Mouse (Mus musculus): ENCODE measurements around the gene Inpp5b. TPM values are rescaled to one million over a fixed set of nuclear protein-coding genes. Genes with fewer than 3 reads are reported as not detected.
"Not testable (repeated sequence)": the region's sequence is repeated elsewhere in the genome, so short reads cannot be mapped to it uniquely, and the experiment has no call there.

The Inpp5b gene
- polyA plus RNA-seq, 1 experiment, result 93.3 TPM

GRCm38 (mm10) chr4:124708518-124709477, 32.9 kb upstream of the Inpp5b start:
- peak; percentile 89 for DNase-seq
- WGBS, result under 1% methylated on average over 41 of the region's 41 CpGs
- Histone ChIP-seq H3K4me3 (replicated peaks; ENCODE audit: extremely low read depth, low read depth, low read length) (peak overlapping the region; percentile 71), H3K4me1 (ENCODE audit: control insufficient read depth, insufficient read depth, low read length) (peaks cover 32% of the 10 kb centered on the region)
- TF ChIP-seq CTCF (IDR thresholded peaks at IDR 0.05; ENCODE audit: insufficient read depth, low read length) (no peak), POLR2A (IDR thresholded peaks at IDR 0.05; ENCODE audit: borderline replicate concordance, extremely low read depth, low read depth, low read length) (peak; percentile 71; the same call in 1 of the 2 replicates)

GRCm38 (mm10) chr4:124709961-124710446, 31.6 kb upstream of the Inpp5b start:
- peak; percentile 47 for DNase-seq
- Histone ChIP-seq H3K4me3 (replicated peaks; ENCODE audit: extremely low read depth, low read depth, low read length) (peak overlapping the region; percentile 64), H3K4me1 (ENCODE audit: control insufficient read depth, insufficient read depth, low read length) (peaks cover 24% of the 10 kb centered on the region)
- 3% methylated on average over 18 of the region's 18 CpGs for WGBS
- no peak for TF ChIP-seq POLR2A (IDR thresholded peaks at IDR 0.05; ENCODE audit: borderline replicate concordance, extremely low read depth, low read depth, low read length)
- no peak for TF ChIP-seq CTCF (IDR thresholded peaks at IDR 0.05; ENCODE audit: insufficient read depth, low read length)

- 4% methylated on average over 5 of the region's 5 CpGs for WGBS
- TF ChIP-seq POLR2A (IDR thresholded peaks at IDR 0.05; ENCODE audit: borderline replicate concordance, extremely low read depth, low read depth, low read length) (no peak), CTCF (IDR thresholded peaks at IDR 0.05; ENCODE audit: insufficient read depth, low read length) (peak; percentile 28; the same call in 1 of the 2 replicates)
- DNase-seq, result peak; percentile 24
Measured at GRCm38 (mm10) chr4:124710776-124711291, 30.8 kb upstream of the Inpp5b start.

GRCm38 (mm10) chr4:124712618-124713017, 29.0 kb upstream of the Inpp5b start:
- Histone ChIP-seq H3K4me3 (replicated peaks; ENCODE audit: extremely low read depth, low read depth, low read length) (no peak overlapping the region), H3K4me1 (ENCODE audit: control insufficient read depth, insufficient read depth, low read length) (peaks cover 23% of the 10 kb centered on the region)
- TF ChIP-seq CTCF (IDR thresholded peaks at IDR 0.05; ENCODE audit: insufficient read depth, low read length), result no peak
- TF ChIP-seq POLR2A (IDR thresholded peaks at IDR 0.05; ENCODE audit: borderline replicate concordance, extremely low read depth, low read depth, low read length), result no peak
- DNase-seq, result no peak
- 91% methylated on average over 6 of the region's 6 CpGs for WGBS

More at GRCm38 (mm10) chr4:124710776-124711291, 30.8 kb upstream of the Inpp5b start:
- Histone ChIP-seq H3K4me3 (replicated peaks; ENCODE audit: extremely low read depth, low read depth, low read length) (no peak overlapping the region), H3K4me1 (ENCODE audit: control insufficient read depth, insufficient read depth, low read length) (peaks cover 24% of the 10 kb centered on the region)

- not testable (repeated sequence) for H3K4me3 ChIP-seq (replicated peaks; ENCODE audit: extremely low read depth, low read depth, low read length); DNase-seq
- 66% methylated on average over 5 of the region's 5 CpGs for WGBS
- H3K4me1 ChIP-seq (ENCODE audit: control insufficient read depth, insufficient read depth, low read length), result peaks cover 18% of the 10 kb centered on the region
Measured at GRCm38 (mm10) chr4:124713850-124714249, 27.8 kb upstream of the Inpp5b start.

- TF ChIP-seq POLR2A (IDR thresholded peaks at IDR 0.05; ENCODE audit: borderline replicate concordance, extremely low read depth, low read depth, low read length), result peak; percentile 55; the same call in 1 of the 2 replicates
- peak; percentile 84 for TF ChIP-seq CTCF (IDR thresholded peaks at IDR 0.05; ENCODE audit: insufficient read depth, low read length)
- DNase-seq, result peak; percentile 95
- peaks cover 12% of the 10 kb centered on the region for H3K4me1 ChIP-seq (ENCODE audit: control insufficient read depth, insufficient read depth, low read length)
- peak within 1 kb of the TSS; percentile 90 for H3K4me3 ChIP-seq (replicated peaks; ENCODE audit: extremely low read depth, low read depth, low read length)
- WGBS, result under 1% methylated on average over 57 of the region's 57 CpGs
Measured at GRCm38 (mm10) chr4:124714545-124715481, 26.8 kb upstream of the Inpp5b start, which contains the start of gene Sf3a3. Gene Sf3a3, plus strand, starts transcription at chr4:124714776.

- 93% methylated on average over 4 of the region's 4 CpGs for WGBS
- no peak for DNase-seq
- Histone ChIP-seq H3K4me3 (replicated peaks; ENCODE audit: extremely low read depth, low read depth, low read length) (no peak overlapping the region), H3K4me1 (ENCODE audit: control insufficient read depth, insufficient read depth, low read length) (peaks cover 7% of the 10 kb centered on the region; the same call in 1 of the 2 replicates)
- TF ChIP-seq POLR2A (IDR thresholded peaks at IDR 0.05; ENCODE audit: borderline replicate concordance, extremely low read depth, low read depth, low read length) (no peak), CTCF (IDR thresholded peaks at IDR 0.05; ENCODE audit: insufficient read depth, low read length) (no peak)
Measured at GRCm38 (mm10) chr4:124719101-124719500, 22.5 kb upstream of the Inpp5b start.

GRCm38 (mm10) chr4:124726121-124726520, 15.5 kb upstream of the Inpp5b start:
- DNase-seq, result no peak
- H3K4me1 ChIP-seq (ENCODE audit: control insufficient read depth, insufficient read depth, low read length), result no peaks in the 10 kb centered on the region
- TF ChIP-seq CTCF (IDR thresholded peaks at IDR 0.05; ENCODE audit: insufficient read depth, low read length), result no peak
- TF ChIP-seq POLR2A (IDR thresholded peaks at IDR 0.05; ENCODE audit: borderline replicate concordance, extremely low read depth, low read depth, low read length), result no peak
- no peak overlapping the region for H3K4me3 ChIP-seq (replicated peaks; ENCODE audit: extremely low read depth, low read depth, low read length)
- WGBS, result 85% methylated on average over 6 of the region's 6 CpGs

GRCm38 (mm10) chr4:124736952-124737351, 4.7 kb upstream of the Inpp5b start:
- TF ChIP-seq CTCF (IDR thresholded peaks at IDR 0.05; ENCODE audit: insufficient read depth, low read length), result no peak
- TF ChIP-seq POLR2A (IDR thresholded peaks at IDR 0.05; ENCODE audit: borderline replicate concordance, extremely low read depth, low read depth, low read length), result no peak
- WGBS, result 84% methylated on average over 2 of the region's 2 CpGs
- Histone ChIP-seq H3K4me3 (replicated peaks; ENCODE audit: extremely low read depth, low read depth, low read length) (no peak overlapping the region), H3K4me1 (ENCODE audit: control insufficient read depth, insufficient read depth, low read length) (no peaks in the 10 kb centered on the region)
- no peak for DNase-seq

All from lung, adult 2 months (tissue).